Mouse (Mus musculus): ENCODE data around the gene Ror1.

The Ror1 gene

GRCm38 (mm10) chr4:100253401-100253800 is 157.8 kb downstream of the Ror1 start:
- DNase-seq (ENCODE audit: low spot score in 2 of 2): no peak

GRCm38 (mm10) chr4:100253831-100254230 is 158.2 kb downstream of the Ror1 start:
- DNase-seq (ENCODE audit: low spot score in 2 of 2): no peak

GRCm38 (mm10) chr4:100258462-100258861 is 162.9 kb downstream of the Ror1 start:
- DNase-seq (ENCODE audit: low spot score in 2 of 2): no peak

GRCm38 (mm10) chr4:100263917-100264316 is 168.3 kb downstream of the Ror1 start:
- no peak for DNase-seq (ENCODE audit: low spot score in 2 of 2)

GRCm38 (mm10) chr4:100271059-100271735 is 175.6 kb downstream of the Ror1 start:
- no peak for DNase-seq (ENCODE audit: low spot score in 2 of 2)

GRCm38 (mm10) chr4:100271736-100272127 is 176.1 kb downstream of the Ror1 start:
- no peak for DNase-seq (ENCODE audit: low spot score in 2 of 2)

GRCm38 (mm10) chr4:100273356-100273755 is 177.8 kb downstream of the Ror1 start:
- no peak for DNase-seq (ENCODE audit: low spot score in 2 of 2)

GRCm38 (mm10) chr4:100273807-100274480 is 178.4 kb downstream of the Ror1 start:
- DNase-seq (ENCODE audit: low spot score in 2 of 2): no peak

GRCm38 (mm10) chr4:100276482-100276881 is 180.9 kb downstream of the Ror1 start:
- DNase-seq (ENCODE audit: low spot score in 2 of 2): no peak

- DNase-seq (ENCODE audit: low spot score in 2 of 2): no peak
Observed at GRCm38 (mm10) chr4:100276970-100277369, 181.4 kb downstream of the Ror1 start.

- no peak for DNase-seq (ENCODE audit: low spot score in 2 of 2)
Observed at GRCm38 (mm10) chr4:100283171-100283880, 187.7 kb downstream of the Ror1 start.

- no peak for DNase-seq (ENCODE audit: low spot score in 2 of 2)
Observed at GRCm38 (mm10) chr4:100284528-100284927, 188.9 kb downstream of the Ror1 start.

- no peak for DNase-seq (ENCODE audit: low spot score in 2 of 2)
Observed at GRCm38 (mm10) chr4:100286111-100286541, 190.5 kb downstream of the Ror1 start.

- no peak for DNase-seq (ENCODE audit: low spot score in 2 of 2)
Observed at GRCm38 (mm10) chr4:100286800-100287199, 191.2 kb downstream of the Ror1 start.

GRCm38 (mm10) chr4:100287829-100288228 is 192.2 kb downstream of the Ror1 start:
- no peak for DNase-seq (ENCODE audit: low spot score in 2 of 2)

GRCm38 (mm10) chr4:100291015-100291651 is 195.5 kb downstream of the Ror1 start:
- DNase-seq (ENCODE audit: low spot score in 2 of 2): no peak

GRCm38 (mm10) chr4:100297678-100298077 is 202.1 kb downstream of the Ror1 start:
- DNase-seq (ENCODE audit: low spot score in 2 of 2): no peak

GRCm38 (mm10) chr4:100298566-100298965 is 203.0 kb downstream of the Ror1 start:
- DNase-seq (ENCODE audit: low spot score in 2 of 2): no peak

- DNase-seq (ENCODE audit: low spot score in 2 of 2): no peak
Observed at GRCm38 (mm10) chr4:100300171-100300570, 204.6 kb downstream of the Ror1 start.

- DNase-seq (ENCODE audit: low spot score in 2 of 2): no peak
Observed at GRCm38 (mm10) chr4:100301423-100301822, 205.8 kb downstream of the Ror1 start.

- DNase-seq (ENCODE audit: low spot score in 2 of 2): no peak
Observed at GRCm38 (mm10) chr4:100307365-100307764, 211.8 kb downstream of the Ror1 start.

Measured in spleen, postnatal 4 days (tissue).